Mouse (Mus musculus) midbrain, embryonic 15.5 days (tissue): ENCODE results near the gene Olfr1204. TPM values are rescaled to one million over a fixed set of nuclear protein-coding genes. Genes with fewer than 3 reads are reported as not detected.

Experiments used
- ATAC-seq: fragments of 200-750 bp; cut with Nextera tagmentation; replicated peaks from 2 replicates; pipeline ENCODE4 v1.8.0; 2017; ENCODE audit warnings: moderate TSS enrichment
- H3K27ac ChIP-seq: fragments of 300-500 bp; sonication (generic); 2 replicates; pipeline ENCODE4 v1.5.1; 2015; ENCODE audit warnings: mild to moderate bottlenecking, inconsistent platforms
- H3K27me3 ChIP-seq: fragments of 300-500 bp; sonication (generic); replicated peaks from 2 replicates; pipeline ENCODE4 v1.6.1; 2015; ENCODE audit warnings: inconsistent platforms
- H3K36me3 ChIP-seq: fragments of 300-500 bp; sonication (generic); replicated peaks from 2 replicates; pipeline ENCODE4 v1.6.1; 2015; ENCODE audit warnings: inconsistent platforms
- H3K4me1 ChIP-seq: fragments of 300-500 bp; sonication (generic); 2 replicates; pipeline ENCODE4 v1.6.1; 2015; ENCODE audit warnings: inconsistent platforms
- H3K4me2 ChIP-seq: fragments of 300-500 bp; sonication (generic); 2 replicates; pipeline ENCODE4 v1.6.1; 2015; ENCODE audit warnings: inconsistent platforms, mild to moderate bottlenecking, moderate library complexity
- H3K4me3 ChIP-seq: fragments of 300-500 bp; sonication (generic); 2 replicates; pipeline ENCODE4 v1.5.1; 2015; ENCODE audit warnings: mild to moderate bottlenecking, inconsistent platforms
- H3K9ac ChIP-seq: fragments of 300-500 bp; sonication (generic); 2 replicates; pipeline ENCODE4 v1.6.1; 2015; ENCODE audit warnings: mild to moderate bottlenecking, inconsistent platforms
- H3K9me3 ChIP-seq: fragments of 300-500 bp; sonication (generic); 2 replicates; pipeline ENCODE4 v1.6.1; 2016; ENCODE audit warnings: inconsistent platforms
- WGBS: fragments of 180-500 bp; shearing (Covaris S2); methylation state at CpG from one replicate; pipeline ENCODE4 v1.1.7; 2015; ENCODE audit warnings: mixed read lengths; 5-methylcytosine and 5-hydroxymethylcytosine counted together
- polyA plus RNA-seq: library from polyadenylated mRNA; unstranded; fragments of >200 nt; fragmentation: Nextera tagmentation; extraction: Ambion mirVana; gene quantifications from 2 replicates; pipeline ENCODE4 v1.2.1, GENCODE M21; 2015

The Olfr1204 gene
- polyA plus RNA-seq = not detected in 2 replicates

DNA sequence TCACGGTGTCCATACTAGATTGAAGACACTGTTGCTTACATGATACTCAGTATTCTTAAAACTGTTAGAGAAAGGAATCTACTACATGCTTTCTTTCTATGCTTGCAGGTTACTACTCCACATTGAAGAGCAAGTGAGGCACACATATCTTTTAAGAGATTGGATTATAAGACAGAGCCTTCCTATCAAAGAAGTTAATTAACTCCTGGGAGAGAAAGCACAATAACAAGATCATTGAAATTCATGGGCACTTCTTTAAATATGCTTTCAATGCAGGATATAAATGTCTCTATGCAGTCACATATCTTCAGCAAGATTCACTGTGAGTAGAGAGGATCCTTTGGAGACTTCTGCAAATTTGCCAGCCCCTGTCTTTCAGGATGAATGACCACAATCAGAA is at the start of gene Olfr1204:
Olfr1204 (plus strand) TSS at position 301 of the 400 bp plus-strand sequence.
- Histone ChIP-seq H3K9ac (no peak within 1 kb of the TSS), H3K27me3 (no peaks in the 10 kb centered on the region), H3K9me3 (no peaks in the 10 kb centered on the region), H3K36me3 (no peaks in the 10 kb centered on the region), H3K27ac (no peak within 1 kb of the TSS), H3K4me1 (no peaks in the 10 kb centered on the region), H3K4me3 (no peak within 1 kb of the TSS), H3K4me2 (no peak within 1 kb of the TSS)
- 96% methylated on average over 1 of the region's 1 CpGs for WGBS
- no peak for ATAC-seq

DNA sequence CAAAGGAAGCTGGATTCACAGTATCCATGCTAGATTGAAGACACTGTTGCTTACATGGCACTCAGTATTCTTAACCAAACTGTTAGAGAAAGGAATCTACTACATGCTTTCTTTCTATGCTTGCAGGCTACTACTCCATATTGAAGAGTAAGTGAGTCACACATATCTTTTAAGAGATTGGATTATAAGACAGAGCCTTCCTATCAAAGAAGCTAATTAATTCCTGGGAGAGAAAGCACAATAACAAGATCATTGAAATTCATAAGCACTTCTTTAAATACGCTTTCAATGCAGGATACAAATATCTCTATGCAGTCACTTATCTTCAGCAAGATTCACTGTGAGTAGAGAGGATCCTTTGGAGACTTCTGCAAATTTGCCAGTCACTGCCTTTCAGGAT is 34.9 kb upstream of the Olfr1204 start, which contains the start of gene Olfr1202:
Olfr1202 (plus strand) TSS at position 301 of the 400 bp plus-strand sequence.
- Histone ChIP-seq H3K9me3 (no peaks in the 10 kb centered on the region), H3K4me2 (no peak within 1 kb of the TSS), H3K36me3 (no peaks in the 10 kb centered on the region), H3K9ac (no peak within 1 kb of the TSS), H3K27me3 (no peaks in the 10 kb centered on the region), H3K4me1 (no peaks in the 10 kb centered on the region), H3K4me3 (no peak within 1 kb of the TSS), H3K27ac (no peak within 1 kb of the TSS)
- no peak for ATAC-seq
- WGBS = 69% methylated on average over 1 of the region's 1 CpGs

GRCm38 (mm10) chr2:88829437-88829836 is 19.7 kb upstream of the Olfr1204 start, which contains the start of gene Olfr1205:
Olfr1205 (plus strand) TSS chr2:88829737.
- Histone ChIP-seq H3K4me1 (no peaks in the 10 kb centered on the region), H3K9ac (no peak within 1 kb of the TSS), H3K36me3 (no peaks in the 10 kb centered on the region), H3K9me3 (no peaks in the 10 kb centered on the region), H3K27ac (no peak within 1 kb of the TSS), H3K27me3 (no peaks in the 10 kb centered on the region), H3K4me3 (no peak within 1 kb of the TSS), H3K4me2 (no peak within 1 kb of the TSS)
- WGBS = 95% methylated on average over 2 of the region's 2 CpGs
- ATAC-seq = no peak

GRCm38 (mm10) chr2:88838477-88838876 is 10.6 kb upstream of the Olfr1204 start:
- 93% methylated on average over 2 of the region's 2 CpGs for WGBS
- no peaks in the 10 kb centered on the region for H3K9me3 ChIP-seq

DNA sequence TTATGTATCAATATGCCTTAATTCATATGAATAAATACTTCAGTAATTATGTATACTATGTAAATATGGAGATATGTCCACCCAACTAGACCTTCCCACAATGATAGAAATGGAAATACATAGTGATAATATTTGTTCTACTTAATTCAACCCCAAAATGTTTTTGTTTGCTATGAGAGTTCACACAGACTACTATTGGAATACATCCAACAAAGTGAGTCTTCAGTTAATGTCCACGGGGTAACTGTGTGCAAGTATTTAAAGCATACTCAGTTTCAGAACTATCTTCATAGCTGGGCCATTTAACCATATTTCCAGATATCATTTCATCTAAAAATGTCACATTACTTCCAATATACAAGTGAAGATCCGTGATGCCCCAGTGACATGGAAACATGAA is 13.8 kb downstream of the Olfr1204 start, which contains the start of gene Olfr1206:
Olfr1206 (plus strand) TSS at position 301 of the 400 bp plus-strand sequence.
- Histone ChIP-seq H3K36me3 (no peaks in the 10 kb centered on the region), H3K9ac (no peak within 1 kb of the TSS), H3K27ac (no peak within 1 kb of the TSS), H3K4me1 (no peaks in the 10 kb centered on the region), H3K9me3 (no peaks in the 10 kb centered on the region), H3K4me3 (no peak within 1 kb of the TSS), H3K27me3 (no peaks in the 10 kb centered on the region), H3K4me2 (no peak within 1 kb of the TSS)
- no peak for ATAC-seq
- 85% methylated on average over 2 of the region's 2 CpGs for WGBS

More at GRCm38 (mm10) chr2:88838477-88838876, 10.6 kb upstream of the Olfr1204 start:
- no peak for ATAC-seq
- Histone ChIP-seq H3K4me3 (no peak overlapping the region), H3K4me1 (no peaks in the 10 kb centered on the region), H3K36me3 (no peaks in the 10 kb centered on the region), H3K27ac (no peak overlapping the region), H3K9ac (no peak overlapping the region), H3K27me3 (no peaks in the 10 kb centered on the region), H3K4me2 (no peak overlapping the region)

GRCm38 (mm10) chr2:88902211-88902610 is 53.1 kb downstream of the Olfr1204 start, which contains the start of gene Olfr1208:
Olfr1208 (minus strand) TSS chr2:88902311.
- no peaks in the 10 kb centered on the region for H3K9me3 ChIP-seq
- no peak within 1 kb of the TSS for H3K4me2 ChIP-seq
- no peak within 1 kb of the TSS for H3K4me3 ChIP-seq
- H3K36me3 ChIP-seq = no peaks in the 10 kb centered on the region
- no peak within 1 kb of the TSS for H3K9ac ChIP-seq
- H3K27me3 ChIP-seq = no peaks in the 10 kb centered on the region
- no peak within 1 kb of the TSS for H3K27ac ChIP-seq
- no peak for ATAC-seq
- H3K4me1 ChIP-seq = no peaks in the 10 kb centered on the region

Other genes starting within 250 kb of the Olfr1204 start
- not detected in 2 replicates for gene Olfr1191-ps1, start 208.8 kb upstream of the Olfr1204 start, polyA plus RNA-seq
- gene Olfr1192-ps1, start 200.8 kb upstream of the Olfr1204 start, polyA plus RNA-seq = not detected in 2 replicates
- gene Olfr1193, start 173.7 kb upstream of the Olfr1204 start, polyA plus RNA-seq = not detected in 2 replicates
- not detected in 2 replicates for gene Olfr1195, start 160.1 kb upstream of the Olfr1204 start, polyA plus RNA-seq
- gene Olfr1196, start 144.7 kb upstream of the Olfr1204 start, polyA plus RNA-seq = not detected in 2 replicates
- not detected in 2 replicates for gene Olfr1197, start 116.9 kb upstream of the Olfr1204 start, polyA plus RNA-seq
- gene Olfr1198, start 97.9 kb upstream of the Olfr1204 start, polyA plus RNA-seq = not detected in 2 replicates
- gene Olfr1199, start 88.8 kb upstream of the Olfr1204 start, polyA plus RNA-seq = not detected in 2 replicates
- not detected in 2 replicates for gene Olfr1200, start 78.8 kb upstream of the Olfr1204 start, polyA plus RNA-seq
- not detected in 2 replicates for gene Olfr1201, start 56.3 kb upstream of the Olfr1204 start, polyA plus RNA-seq
- gene Olfr1202, start 34.8 kb upstream of the Olfr1204 start, polyA plus RNA-seq = not detected in 2 replicates
- not detected in 2 replicates for gene Olfr1205, start 19.6 kb upstream of the Olfr1204 start, polyA plus RNA-seq
- not detected in 2 replicates for gene Olfr1206, start 13.9 kb downstream of the Olfr1204 start, polyA plus RNA-seq
- gene Olfr1208, start 53.0 kb downstream of the Olfr1204 start, polyA plus RNA-seq = not detected in 2 replicates
- gene Olfr1209, start 65.9 kb downstream of the Olfr1204 start, polyA plus RNA-seq = not detected in 2 replicates
- gene Olfr1211, start 88.8 kb downstream of the Olfr1204 start, polyA plus RNA-seq = not detected in 2 replicates
- gene Olfr1212, start 104.7 kb downstream of the Olfr1204 start, polyA plus RNA-seq = not detected in 2 replicates
- not detected in 2 replicates for gene Gm13762, start 131.0 kb downstream of the Olfr1204 start, polyA plus RNA-seq
- gene Olfr1214, start 143.4 kb downstream of the Olfr1204 start, polyA plus RNA-seq = not detected in 2 replicates
- gene Olfr1215, start 157.7 kb downstream of the Olfr1204 start, polyA plus RNA-seq = not detected in 2 replicates
- not detected in 2 replicates for gene Olfr1216, start 169.0 kb downstream of the Olfr1204 start, polyA plus RNA-seq
- gene Olfr1217, start 182.8 kb downstream of the Olfr1204 start, polyA plus RNA-seq = not detected in 2 replicates
- gene Olfr1218, start 211.9 kb downstream of the Olfr1204 start, polyA plus RNA-seq = not detected in 2 replicates
- not detected in 2 replicates for gene Olfr1219, start 234.2 kb downstream of the Olfr1204 start, polyA plus RNA-seq